Mouse (Mus musculus): ENCODE results near the gene Dnah10. TPM values are rescaled to one million over a fixed set of nuclear protein-coding genes. Genes with fewer than 3 reads are reported as not detected.

Dnah10 gene
- polyA plus RNA-seq, 1 experiment = 0.77 TPM

DNA sequence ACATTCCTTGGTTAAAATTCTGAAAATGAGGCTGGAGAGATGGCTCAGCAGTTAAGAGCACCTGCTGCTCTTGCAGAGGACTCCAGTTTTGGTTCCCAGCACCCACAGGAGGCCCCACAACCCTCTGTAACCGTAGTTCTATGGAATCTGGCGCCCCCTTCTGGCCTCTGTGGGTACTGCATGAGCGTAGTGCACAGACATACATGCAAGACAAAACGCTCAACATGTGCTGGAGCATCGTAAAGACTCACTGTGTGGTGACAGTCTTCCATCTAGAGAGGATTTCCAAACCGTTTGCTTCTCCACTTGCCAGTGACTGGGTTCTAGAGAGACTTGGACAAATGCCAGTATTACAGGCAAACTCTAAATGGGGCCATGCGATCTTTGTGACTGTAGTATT, 60.8 kb downstream of the Dnah10 start:
- Histone ChIP-seq H3K4me3 (ENCODE audit: insufficient read depth, low read length) (no peak overlapping the region), H3K4me1 (ENCODE audit: control insufficient read depth, insufficient read depth, low read length) (no peaks in the 10 kb centered on the region), H3K27ac (ENCODE audit: insufficient read depth, low read length) (no peak overlapping the region)
- peak; percentile 21; the same call in 1 of the 2 replicates for TF ChIP-seq CTCF (IDR thresholded peaks at IDR 0.05; ENCODE audit: extremely low read depth, insufficient read depth, low read length)
- TF ChIP-seq POLR2A (IDR thresholded peaks at IDR 0.05; ENCODE audit: extremely low read depth, insufficient read depth, low read length) = no peak

DNA sequence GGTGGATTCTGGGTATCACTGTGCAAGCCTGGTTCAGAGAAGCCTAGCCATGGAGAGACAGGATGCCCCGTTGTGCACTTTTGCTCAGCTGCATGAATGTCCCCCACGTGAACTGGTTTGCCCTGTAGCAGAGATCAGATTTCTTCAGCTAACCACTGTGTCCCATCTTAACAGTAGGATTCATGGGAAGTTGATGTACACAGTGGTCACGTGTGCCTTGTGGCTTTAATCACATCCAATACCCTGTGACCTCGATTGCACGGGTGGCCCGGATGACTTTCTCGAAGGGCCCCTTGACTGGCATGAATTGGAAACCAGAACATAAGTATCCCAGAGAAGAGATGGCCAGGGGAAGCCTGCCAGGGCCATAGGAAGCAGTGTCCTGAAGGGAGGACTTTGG, 67.2 kb downstream of the Dnah10 start:
- no peak for TF ChIP-seq POLR2A (IDR thresholded peaks at IDR 0.05; ENCODE audit: extremely low read depth, insufficient read depth, low read length)
- Histone ChIP-seq H3K4me1 (ENCODE audit: control insufficient read depth, insufficient read depth, low read length) (no peaks in the 10 kb centered on the region), H3K4me3 (ENCODE audit: insufficient read depth, low read length) (no peak overlapping the region), H3K27ac (ENCODE audit: insufficient read depth, low read length) (no peak overlapping the region)

DNA sequence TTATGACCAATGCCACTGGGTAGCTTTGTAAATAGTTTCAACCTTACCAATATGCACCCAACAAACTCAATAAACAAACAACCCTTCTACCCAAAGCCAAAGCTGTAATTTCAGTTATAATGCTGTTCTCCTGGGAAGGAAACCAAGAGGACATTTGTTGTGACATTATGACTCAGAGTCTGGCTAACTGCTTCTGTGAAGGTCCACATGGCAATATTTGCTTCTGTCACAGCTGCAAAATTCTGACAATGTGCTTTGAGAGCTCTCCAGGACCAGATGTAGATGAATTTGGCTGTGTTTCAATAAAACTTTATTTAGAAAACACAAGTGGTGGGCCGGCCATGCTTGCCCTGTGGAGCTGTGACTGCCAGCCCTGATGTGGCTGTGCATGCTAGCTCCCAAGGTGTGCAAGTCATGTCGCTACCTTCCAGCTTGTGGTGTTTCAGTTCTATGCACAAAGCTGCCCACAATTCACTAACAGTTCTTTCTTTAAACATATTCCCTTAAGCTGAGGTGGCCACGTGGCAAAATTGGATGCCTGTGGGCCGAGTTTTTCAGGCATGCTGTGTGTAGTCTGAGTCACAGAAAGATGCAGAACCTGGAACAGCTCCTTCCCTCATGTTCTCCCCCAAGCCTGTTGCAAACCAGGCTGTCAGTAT, 85.0 kb downstream of the Dnah10 start:
- Histone ChIP-seq H3K27ac (ENCODE audit: insufficient read depth, low read length) (no peak overlapping the region), H3K4me3 (ENCODE audit: insufficient read depth, low read length) (no peak overlapping the region), H3K4me1 (ENCODE audit: control insufficient read depth, insufficient read depth, low read length) (no peaks in the 10 kb centered on the region)
- TF ChIP-seq CTCF (IDR thresholded peaks at IDR 0.05; ENCODE audit: extremely low read depth, insufficient read depth, low read length) (no peak), POLR2A (IDR thresholded peaks at IDR 0.05; ENCODE audit: extremely low read depth, insufficient read depth, low read length) (no peak)

GRCm38 (mm10) chr5:124812466-124812865, 87.6 kb downstream of the Dnah10 start:
- H3K27ac ChIP-seq (ENCODE audit: insufficient read depth, low read length) = no peak overlapping the region
- H3K4me1 ChIP-seq (ENCODE audit: control insufficient read depth, insufficient read depth, low read length) = no peaks in the 10 kb centered on the region
- TF ChIP-seq CTCF (IDR thresholded peaks at IDR 0.05; ENCODE audit: extremely low read depth, insufficient read depth, low read length) = no peak
- TF ChIP-seq POLR2A (IDR thresholded peaks at IDR 0.05; ENCODE audit: extremely low read depth, insufficient read depth, low read length) = no peak
- H3K4me3 ChIP-seq (ENCODE audit: insufficient read depth, low read length) = no peak overlapping the region

GRCm38 (mm10) chr5:124814797-124815196, 89.9 kb downstream of the Dnah10 start:
- H3K4me1 ChIP-seq (ENCODE audit: control insufficient read depth, insufficient read depth, low read length) = no peaks in the 10 kb centered on the region
- TF ChIP-seq POLR2A (IDR thresholded peaks at IDR 0.05; ENCODE audit: extremely low read depth, insufficient read depth, low read length) (no peak), CTCF (IDR thresholded peaks at IDR 0.05; ENCODE audit: extremely low read depth, insufficient read depth, low read length) (no peak)
- no peak overlapping the region for H3K4me3 ChIP-seq (ENCODE audit: insufficient read depth, low read length)

DNA sequence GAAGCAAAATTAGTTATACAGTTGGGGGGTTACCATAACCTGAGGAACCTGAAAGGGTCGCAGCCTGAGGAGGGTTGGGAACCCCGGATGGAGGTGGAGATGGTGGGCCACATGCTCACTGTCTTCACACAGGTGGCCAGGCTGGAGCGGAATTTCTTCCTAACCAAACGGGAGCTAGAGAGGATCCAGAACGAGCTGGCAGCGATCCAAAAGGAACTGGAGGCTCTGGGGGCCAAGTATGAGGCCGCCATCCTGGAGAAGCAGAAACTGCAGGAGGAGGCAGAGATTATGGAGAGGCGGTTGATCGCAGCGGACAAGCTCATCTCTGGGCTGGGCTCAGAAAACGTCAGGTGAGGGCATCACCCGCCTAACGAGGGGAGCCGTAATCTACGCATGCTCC, 92.2 kb downstream of the Dnah10 start:
- Histone ChIP-seq H3K4me1 (ENCODE audit: control insufficient read depth, insufficient read depth, low read length) (no peaks in the 10 kb centered on the region; the same call in 1 of the 2 replicates), H3K4me3 (ENCODE audit: insufficient read depth, low read length) (no peak overlapping the region), H3K27ac (ENCODE audit: insufficient read depth, low read length) (no peak overlapping the region)
- TF ChIP-seq POLR2A (IDR thresholded peaks at IDR 0.05; ENCODE audit: extremely low read depth, insufficient read depth, low read length) (no peak), CTCF (IDR thresholded peaks at IDR 0.05; ENCODE audit: extremely low read depth, insufficient read depth, low read length) (no peak)

More at GRCm38 (mm10) chr5:124814797-124815196, 89.9 kb downstream of the Dnah10 start:
- no peak overlapping the region for H3K27ac ChIP-seq (ENCODE audit: insufficient read depth, low read length)

GRCm38 (mm10) chr5:124822128-124822894, 97.4 kb downstream of the Dnah10 start:
- no peak overlapping the region for H3K27ac ChIP-seq (ENCODE audit: insufficient read depth, low read length)
- TF ChIP-seq CTCF (IDR thresholded peaks at IDR 0.05; ENCODE audit: extremely low read depth, insufficient read depth, low read length) (no peak), POLR2A (IDR thresholded peaks at IDR 0.05; ENCODE audit: extremely low read depth, insufficient read depth, low read length) (no peak)
- no peaks in the 10 kb centered on the region; the same call in 1 of the 2 replicates for H3K4me1 ChIP-seq (ENCODE audit: control insufficient read depth, insufficient read depth, low read length)
- no peak overlapping the region for H3K4me3 ChIP-seq (ENCODE audit: insufficient read depth, low read length)

GRCm38 (mm10) chr5:124830331-124830730, 105.4 kb downstream of the Dnah10 start:
- Histone ChIP-seq H3K4me3 (ENCODE audit: insufficient read depth, low read length) (no peak overlapping the region), H3K27ac (ENCODE audit: insufficient read depth, low read length) (no peak overlapping the region), H3K4me1 (ENCODE audit: control insufficient read depth, insufficient read depth, low read length) (no peaks in the 10 kb centered on the region)
- TF ChIP-seq CTCF (IDR thresholded peaks at IDR 0.05; ENCODE audit: extremely low read depth, insufficient read depth, low read length) = no peak
- no peak for TF ChIP-seq POLR2A (IDR thresholded peaks at IDR 0.05; ENCODE audit: extremely low read depth, insufficient read depth, low read length)

GRCm38 (mm10) chr5:124835218-124835617, 110.3 kb downstream of the Dnah10 start:
- TF ChIP-seq CTCF (IDR thresholded peaks at IDR 0.05; ENCODE audit: extremely low read depth, insufficient read depth, low read length) = no peak
- TF ChIP-seq POLR2A (IDR thresholded peaks at IDR 0.05; ENCODE audit: extremely low read depth, insufficient read depth, low read length) = no peak
- Histone ChIP-seq H3K4me1 (ENCODE audit: control insufficient read depth, insufficient read depth, low read length) (no peaks in the 10 kb centered on the region; the same call in 1 of the 2 replicates), H3K4me3 (ENCODE audit: insufficient read depth, low read length) (no peak overlapping the region), H3K27ac (ENCODE audit: insufficient read depth, low read length) (no peak overlapping the region)

DNA sequence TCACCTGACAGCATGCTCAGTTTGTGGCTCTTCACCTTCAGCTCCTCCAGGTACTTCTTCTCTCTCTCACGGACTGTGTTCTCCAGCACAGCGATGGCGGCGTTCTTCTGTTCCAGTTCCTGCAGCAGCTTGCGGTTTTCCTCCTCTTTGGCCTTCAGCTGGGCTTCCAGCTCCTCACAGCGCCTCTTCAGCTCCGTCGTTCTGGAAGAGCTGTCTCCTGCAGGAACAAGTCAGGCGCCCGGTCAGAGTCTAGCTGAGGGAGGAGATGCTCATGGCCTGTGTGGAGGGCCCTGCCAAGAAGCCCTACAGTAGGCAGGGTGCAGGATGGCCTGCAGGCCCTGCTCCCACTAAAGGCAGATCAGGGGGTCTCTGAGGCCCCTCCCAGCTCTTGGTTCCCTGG, 111.2 kb downstream of the Dnah10 start:
- no peak for TF ChIP-seq POLR2A (IDR thresholded peaks at IDR 0.05; ENCODE audit: extremely low read depth, insufficient read depth, low read length)
- no peak for TF ChIP-seq CTCF (IDR thresholded peaks at IDR 0.05; ENCODE audit: extremely low read depth, insufficient read depth, low read length)
- Histone ChIP-seq H3K4me3 (ENCODE audit: insufficient read depth, low read length) (no peak overlapping the region), H3K4me1 (ENCODE audit: control insufficient read depth, insufficient read depth, low read length) (peaks cover 3% of the 10 kb centered on the region), H3K27ac (ENCODE audit: insufficient read depth, low read length) (no peak overlapping the region)

Measured in cortical plate, adult 2 months (tissue).